Mouse (Mus musculus): ENCODE measurements around the gene Gtf2e1.

GRCm38 (mm10) chr16:37519721-37520120, 19.9 kb downstream of the Gtf2e1 start:
- TF ChIP-seq ZMIZ1 (IDR thresholded peaks at IDR 0.05; ENCODE audit: low read depth, low read length) (0 out of 2 replicates have a peak, but pooled peaks have one; percentile 62), POLR2A (IDR thresholded peaks at IDR 0.05; ENCODE audit: low read depth, low read length) (peak; percentile 61), EP300 (IDR thresholded peaks at IDR 0.05; ENCODE audit: low read length) (no peak), UBTF (IDR thresholded peaks at IDR 0.05; ENCODE audit: low read depth, low read length) (no peak), CTCF (conservative IDR thresholded peaks at IDR 0.05 in 1 of 2, IDR thresholded peaks at IDR 0.05 in 1 of 2; ENCODE audit: low read depth in 2 of 2, low read length in 2 of 2) (no peak), SMC3 (IDR thresholded peaks at IDR 0.05; ENCODE audit: low read depth, low read length) (no peak), E2F4 (IDR thresholded peaks at IDR 0.05; ENCODE audit: insufficient replicate concordance, low read depth, low read length) (no peak), ZNF384 (IDR thresholded peaks at IDR 0.05; ENCODE audit: low read depth, low read length) (no peak), BHLHE40 (IDR thresholded peaks at IDR 0.05; ENCODE audit: low read depth, low read length) (no peak), NELFE (IDR thresholded peaks at IDR 0.05; ENCODE audit: low read depth, low read length) (no peak), MAX (IDR thresholded peaks at IDR 0.05; ENCODE audit: low read length) (no peak), CHD2 (IDR thresholded peaks at IDR 0.05; ENCODE audit: low read length) (peak; percentile 60; the same call in 1 of the 2 replicates), PAX5 (IDR thresholded peaks at IDR 0.05; ENCODE audit: low read length) (no peak), USF1 (IDR thresholded peaks at IDR 0.05; ENCODE audit: low read depth, low read length) (no peak)
